Mouse (Mus musculus) midbrain, embryonic 16.5 days (tissue): ENCODE measurements around the gene Armcx5. TPM values are rescaled to one million over a fixed set of nuclear protein-coding genes. Genes with fewer than 3 reads are reported as not detected.
A peak's percentile ranks its signal among the peaks of the same experiment; 100 is the strongest.
"Not testable (repeated sequence)": the region's sequence is repeated elsewhere in the genome, so short reads cannot be mapped to it uniquely, and the experiment has no call there.

Source experiments
- ATAC-seq: fragments of 200-750 bp; cut with Nextera tagmentation; 2 replicates; pipeline ENCODE4 v1.8.0; 2017; ENCODE audit warnings: moderate TSS enrichment
- H3K27ac ChIP-seq: fragments of 300-500 bp; sonication (generic); 2 replicates; pipeline ENCODE4 v1.5.1; 2014; ENCODE audit warnings: mild to moderate bottlenecking, low read length, mixed read lengths
- H3K27me3 ChIP-seq: fragments of 300-500 bp; sonication (generic); 2 replicates; pipeline ENCODE4 v1.6.1; 2014; ENCODE audit warnings: low read depth, low read length, mixed read lengths; ENCODE audit not compliant: control insufficient read depth, insufficient read depth
- H3K36me3 ChIP-seq: fragments of 300-500 bp; sonication (generic); 2 replicates; pipeline ENCODE4 v1.6.1; 2014; ENCODE audit warnings: mild to moderate bottlenecking, low read length, moderate library complexity, mixed read lengths; ENCODE audit not compliant: control insufficient read depth, insufficient read depth
- H3K4me1 ChIP-seq: fragments of 300-500 bp; sonication (generic); 2 replicates; pipeline ENCODE4 v1.6.1; 2014; ENCODE audit warnings: mild to moderate bottlenecking, low read length, mixed read lengths; ENCODE audit not compliant: control insufficient read depth, insufficient read depth
- H3K4me2 ChIP-seq: fragments of 300-500 bp; sonication (generic); 2 replicates; pipeline ENCODE4 v1.6.1; 2014; ENCODE audit warnings: mild to moderate bottlenecking, low read length, mixed read lengths
- H3K4me3 ChIP-seq: fragments of 300-500 bp; sonication (generic); 2 replicates; pipeline ENCODE4 v1.5.1; 2014; ENCODE audit warnings: low read depth, mild to moderate bottlenecking, low read length, moderate library complexity, mixed read lengths
- H3K9ac ChIP-seq: fragments of 300-500 bp; sonication (generic); 2 replicates; pipeline ENCODE4 v1.6.1; 2014; ENCODE audit warnings: low read depth, low read length, mixed read lengths
- H3K9me3 ChIP-seq: fragments of 300-500 bp; sonication (generic); replicated peaks from 2 replicates; pipeline ENCODE4 v1.6.1; 2014; ENCODE audit warnings: mild to moderate bottlenecking, low read length, mixed read lengths; ENCODE audit not compliant: control insufficient read depth, poor library complexity, severe bottlenecking
- WGBS: fragments of 180-500 bp; shearing (Covaris S2); extraction: QIAGEN DNeasy Blood & Tissue Kit; methylation state at CpG from one replicate; pipeline ENCODE4 v1.1.7; 2014; 5-methylcytosine and 5-hydroxymethylcytosine counted together
- polyA plus RNA-seq: library from polyadenylated mRNA; unstranded; fragments of >200 nt; fragmentation: Nextera tagmentation; extraction: Ambion mirVana; gene quantifications from 2 replicates; pipeline ENCODE4 v1.2.1, GENCODE M21; 2015

The Armcx5 gene
- polyA plus RNA-seq, 1 experiment from 2014 or later: 13.7 TPM

DNA sequence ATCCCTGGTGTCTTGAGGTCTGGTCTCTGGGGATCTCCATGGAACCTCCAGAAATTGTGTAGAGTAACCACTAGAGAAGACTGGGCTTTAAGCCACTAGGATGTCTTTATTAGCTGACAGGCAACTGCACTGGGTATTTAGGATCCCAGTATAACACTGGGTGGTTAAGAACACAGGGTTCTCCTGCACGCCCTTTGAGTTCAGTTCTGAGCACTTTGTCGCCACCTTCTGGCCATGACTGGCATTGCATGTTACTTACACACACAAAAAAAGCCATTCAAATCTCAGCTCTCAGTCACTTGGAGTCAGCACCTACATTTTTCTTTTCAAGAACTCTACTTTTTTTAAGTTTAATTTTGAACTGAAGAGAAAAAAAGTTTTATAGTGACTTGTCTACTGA is 10.3 kb downstream of the Armcx5 start:
- ATAC-seq: no peak
- Histone ChIP-seq H3K36me3 (no peaks in the 10 kb centered on the region), H3K9ac (no peak overlapping the region), H3K4me3 (no peak overlapping the region), H3K4me1 (no peaks in the 10 kb centered on the region), H3K27me3 (no peaks in the 10 kb centered on the region), H3K27ac (no peak overlapping the region), H3K9me3 (no peaks in the 10 kb centered on the region), H3K4me2 (no peak overlapping the region)
- 10% methylated on average over 2 of the region's 2 CpGs for WGBS

DNA sequence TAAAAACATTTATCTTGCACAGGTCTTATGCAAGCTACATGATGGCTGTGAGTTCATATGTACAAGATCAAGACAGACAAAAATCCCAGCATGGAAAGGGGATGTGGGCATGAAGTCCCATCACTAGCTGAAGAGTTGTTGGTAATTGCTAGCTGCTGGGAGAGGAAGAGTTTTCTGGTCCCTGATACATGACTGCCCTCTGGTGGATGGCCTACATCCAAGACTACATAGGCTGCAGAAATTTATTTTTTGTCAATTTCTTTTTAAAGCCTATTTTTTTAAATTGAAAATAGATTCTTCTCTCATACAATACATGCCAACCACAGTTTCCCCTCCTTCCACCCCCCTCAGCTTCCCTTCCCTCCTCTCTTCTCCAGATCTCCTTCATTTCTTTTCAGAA is 19.2 kb downstream of the Armcx5 start:
- no peaks in the 10 kb centered on the region for H3K36me3 ChIP-seq
- H3K4me2 ChIP-seq: no peak overlapping the region
- no peaks in the 10 kb centered on the region for H3K9me3 ChIP-seq
- H3K27ac ChIP-seq: no peak overlapping the region
- H3K4me3 ChIP-seq: no peak overlapping the region
- no peak overlapping the region for H3K9ac ChIP-seq
- ATAC-seq: no peak
- no peaks in the 10 kb centered on the region for H3K27me3 ChIP-seq
- H3K4me1 ChIP-seq: no peaks in the 10 kb centered on the region

DNA sequence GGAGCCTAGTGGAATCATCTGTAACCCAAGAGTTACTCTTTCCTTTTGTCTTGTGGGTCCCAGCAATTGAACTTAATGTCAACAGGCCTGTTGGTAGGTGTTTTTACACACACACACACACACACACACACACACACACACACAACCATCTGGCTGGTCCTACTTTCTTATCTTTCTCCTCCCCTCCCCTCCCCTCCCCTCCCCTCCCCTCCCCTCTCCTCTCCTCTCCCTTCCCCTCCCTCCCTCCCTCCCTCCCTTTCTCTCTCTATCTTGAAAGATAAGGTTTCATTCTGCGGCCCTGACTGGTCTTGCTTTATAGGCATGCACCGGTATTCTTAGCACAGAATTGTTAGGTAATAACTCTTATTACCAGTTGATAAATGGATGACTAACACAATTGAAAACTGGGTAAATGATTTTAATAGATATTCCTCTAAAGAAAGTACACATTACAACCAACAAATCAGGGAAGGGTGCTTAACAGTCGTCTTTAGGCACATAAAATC is 25.6 kb downstream of the Armcx5 start:
- WGBS: 94% methylated on average over 3 of the region's 3 CpGs
- no peak for ATAC-seq

DNA sequence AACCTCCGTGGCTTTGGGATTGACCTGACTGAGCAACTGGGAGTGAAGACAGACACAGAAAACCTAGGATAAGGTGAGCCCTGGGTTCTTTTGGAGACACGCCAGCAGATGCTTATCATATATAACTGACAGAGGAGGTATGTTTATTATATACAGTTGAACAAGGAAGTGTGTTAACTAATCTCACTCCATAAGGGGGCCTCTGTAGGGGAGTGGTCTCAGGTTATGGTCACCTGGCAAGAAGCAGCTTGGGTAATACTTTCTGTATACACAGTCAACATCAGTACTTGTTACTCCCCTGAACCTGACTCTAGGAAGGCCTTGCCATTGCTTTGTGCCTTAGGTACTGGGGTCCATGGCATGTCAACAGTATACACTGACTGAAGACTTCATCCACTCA is 26.0 kb downstream of the Armcx5 start:
- no peak for ATAC-seq
- WGBS: 89% methylated on average over 2 of the region's 2 CpGs

More for the DNA sequence above, 25.6 kb downstream of the Armcx5 start:
- Histone ChIP-seq H3K27me3 (no peaks in the 10 kb centered on the region), H3K4me2 (no peak overlapping the region), H3K27ac (no peak overlapping the region), H3K4me1 (no peaks in the 10 kb centered on the region), H3K4me3 (no peak overlapping the region), H3K36me3 (no peaks in the 10 kb centered on the region), H3K9ac (no peak overlapping the region), H3K9me3 (no peaks in the 10 kb centered on the region)

DNA sequence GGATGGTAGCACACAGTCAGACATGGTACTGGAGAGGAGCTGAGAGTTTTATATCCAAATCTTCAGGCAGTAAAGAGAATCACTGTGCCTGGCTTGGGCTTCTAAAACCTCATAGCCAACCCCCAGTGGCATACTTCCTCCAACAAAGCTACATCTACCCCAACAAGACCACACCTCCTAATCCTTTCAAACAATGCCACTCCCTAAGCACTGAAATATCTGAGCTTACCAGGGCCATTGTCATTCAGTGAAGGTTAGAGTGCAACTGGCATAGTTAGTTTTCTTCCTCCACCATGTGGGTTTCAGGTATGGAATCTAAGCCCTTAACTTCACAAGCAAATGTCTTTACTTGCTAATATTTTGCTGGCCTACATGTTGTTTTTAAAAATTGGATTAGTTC is 49.0 kb downstream of the Armcx5 start:
- Histone ChIP-seq H3K4me1 (no peaks in the 10 kb centered on the region), H3K4me2 (no peak overlapping the region), H3K9ac (no peak overlapping the region), H3K9me3 (no peaks in the 10 kb centered on the region), H3K27ac (no peak overlapping the region), H3K36me3 (no peaks in the 10 kb centered on the region), H3K4me3 (no peak overlapping the region), H3K27me3 (no peaks in the 10 kb centered on the region)
- ATAC-seq: no peak

More for the DNA sequence above, 26.0 kb downstream of the Armcx5 start:
- no peaks in the 10 kb centered on the region for H3K27me3 ChIP-seq
- no peak overlapping the region for H3K4me3 ChIP-seq
- no peak overlapping the region for H3K9ac ChIP-seq
- no peaks in the 10 kb centered on the region for H3K9me3 ChIP-seq
- no peak overlapping the region for H3K27ac ChIP-seq
- H3K4me1 ChIP-seq: no peaks in the 10 kb centered on the region
- no peaks in the 10 kb centered on the region for H3K36me3 ChIP-seq
- no peak overlapping the region for H3K4me2 ChIP-seq

DNA sequence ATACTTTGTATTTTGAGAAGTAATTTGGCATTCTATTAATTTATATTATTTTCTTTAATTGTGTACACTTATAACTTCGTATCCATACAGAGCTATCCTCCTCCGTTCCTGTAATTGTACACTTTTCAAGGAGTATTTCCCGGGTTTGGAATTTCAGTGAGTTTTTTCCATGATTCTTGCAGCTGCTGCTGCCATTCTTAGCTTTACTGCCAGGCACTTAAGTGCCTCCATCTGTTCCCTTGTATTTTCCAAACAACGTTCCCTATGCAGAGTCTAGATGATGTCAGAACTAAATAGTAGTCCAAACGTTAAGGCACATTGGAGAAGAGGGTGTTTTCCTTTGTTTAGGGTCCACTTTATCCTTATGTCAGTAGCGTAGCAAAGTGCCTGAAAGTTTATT is 49.8 kb downstream of the Armcx5 start:
- Histone ChIP-seq H3K9me3 (no peaks in the 10 kb centered on the region), H3K36me3 (no peaks in the 10 kb centered on the region), H3K9ac (no peak overlapping the region), H3K4me2 (no peak overlapping the region), H3K4me1 (no peaks in the 10 kb centered on the region), H3K27me3 (no peaks in the 10 kb centered on the region), H3K4me3 (no peak overlapping the region), H3K27ac (no peak overlapping the region)
- WGBS: 78% methylated on average over 6 of the region's 6 CpGs
- no peak for ATAC-seq

DNA sequence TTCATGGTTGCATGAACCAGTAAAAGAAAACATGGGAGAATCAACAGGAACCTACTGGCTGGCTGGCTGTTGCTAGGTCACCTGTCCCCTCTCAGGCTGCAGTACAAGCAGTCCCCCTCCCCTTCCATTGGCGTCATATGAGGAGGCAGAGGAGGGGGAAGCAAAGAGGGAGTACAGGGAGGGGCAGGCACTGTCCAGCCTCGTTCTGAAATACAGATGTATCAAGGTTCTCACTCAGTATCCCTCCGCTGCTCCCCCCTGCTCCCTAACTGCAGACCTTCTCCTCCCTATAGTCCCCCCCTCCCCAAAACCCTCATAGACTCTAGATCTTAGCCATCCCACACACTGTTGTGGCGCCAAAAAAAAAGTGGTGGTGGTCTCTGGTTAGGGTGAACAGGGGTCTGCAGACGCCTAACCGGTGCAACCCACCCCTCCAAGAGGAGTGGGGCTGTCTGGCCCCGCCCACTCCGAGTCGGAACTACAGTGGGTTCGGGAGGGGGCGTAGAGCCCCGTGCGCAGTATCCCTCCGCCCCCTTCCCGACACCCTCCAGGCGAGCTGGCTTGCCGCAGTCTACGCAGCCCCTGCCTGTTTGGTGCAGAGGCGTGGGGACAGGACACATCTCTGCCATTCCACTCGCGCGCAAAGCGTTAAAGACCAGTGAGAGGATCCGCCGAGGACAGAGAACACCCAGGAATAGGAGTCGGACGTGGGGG is 53.2 kb downstream of the Armcx5 start:
- ATAC-seq: peak; percentile 94
- Histone ChIP-seq H3K27ac (peak overlapping the region; percentile 86), H3K4me2 (peak overlapping the region; percentile 36), H3K9ac (peak overlapping the region; percentile 81), H3K4me3 (peak overlapping the region; percentile 58)
- not testable (repeated sequence) for H3K27me3 ChIP-seq, H3K9me3 ChIP-seq, H3K4me1 ChIP-seq, H3K36me3 ChIP-seq
- 25% methylated on average over 20 of the region's 27 CpGs for WGBS

DNA sequence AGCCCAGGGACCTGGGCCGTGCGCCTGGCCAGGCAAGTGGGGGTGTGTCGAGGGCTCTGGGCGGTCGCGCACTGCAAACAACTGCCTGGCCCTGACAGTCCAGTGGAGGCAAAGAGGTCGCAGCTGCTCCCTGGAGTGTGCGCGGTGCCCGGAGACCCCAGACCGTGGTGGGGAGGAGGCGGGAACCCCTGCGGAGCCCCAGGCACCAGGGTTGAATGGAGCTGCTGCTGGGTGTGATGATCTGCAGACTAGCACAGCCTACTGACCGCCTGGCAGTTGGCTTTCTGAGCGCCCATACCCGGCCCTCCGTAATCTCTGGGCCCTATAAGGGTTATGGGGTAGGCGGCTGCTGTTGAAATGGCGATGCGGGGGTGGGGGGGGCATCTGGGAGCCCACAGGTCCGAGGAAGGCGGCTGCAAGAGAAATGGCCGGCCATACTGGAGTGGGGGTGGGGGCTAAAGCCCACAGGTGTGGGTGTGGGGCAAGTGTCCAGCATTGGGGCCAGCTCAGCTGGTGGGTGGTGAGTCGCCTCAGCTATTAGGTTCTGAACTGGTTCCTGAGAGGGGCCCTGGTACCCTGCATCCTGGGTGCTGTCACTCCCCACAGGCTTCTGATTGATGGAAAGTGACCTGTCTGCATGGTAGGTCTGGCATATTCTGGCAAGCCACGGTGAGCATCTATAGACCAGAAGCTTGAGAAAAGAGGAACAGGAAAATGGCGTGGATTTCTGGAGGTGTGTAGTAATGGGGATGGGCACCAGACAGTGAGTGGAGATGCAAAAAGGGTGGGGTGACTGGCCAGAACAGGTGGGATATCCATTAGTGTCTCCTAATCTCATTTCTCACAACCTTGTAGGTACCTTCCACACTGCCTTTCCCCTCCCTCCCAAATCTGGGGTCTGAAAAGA is 54.0 kb downstream of the Armcx5 start:
- peak overlapping the region; percentile 81 for H3K9ac ChIP-seq
- peak; percentile 68 for ATAC-seq
- peak overlapping the region; percentile 86 for H3K27ac ChIP-seq
- H3K27me3 ChIP-seq, H3K4me1 ChIP-seq, H3K9me3 ChIP-seq, H3K36me3 ChIP-seq: not testable (repeated sequence)
- peak overlapping the region; percentile 45 for H3K4me2 ChIP-seq
- 29% methylated on average over 18 of the region's 26 CpGs for WGBS
- peak overlapping the region; percentile 58 for H3K4me3 ChIP-seq
